Comparison of ENCODE assay signal across 12 mouse cellular contexts in genomic region chr11:59161398-59161797, GRCm38 (mm10). TPM values are rescaled to one million over a fixed set of nuclear protein-coding genes. Genes with fewer than 3 reads are reported as not detected.
DNase-seq lines count a peak whose midpoint lies in the region; ATAC-seq and TF ChIP-seq lines count a peak whose summit lies in the region.
"Had no signal": no experiment of that assay in that cellular context is flagged by ENCODE, and none has a peak within 500 bp of the region (broad histone marks: within the 10 kb centered on the region; RNA-seq: fewer than 3 reads in every experiment).

No protein-coding gene starts in this region.

- peak overlapping the region; percentile 38 for H3K4me3 ChIP-seq in gastrocnemius, adult 2 months
- no peak overlapping the region for H3K4me3 ChIP-seq in heart, embryonic 15.5 days
- H3K4me3 ChIP-seq: limb, embryonic 13.5 days had no signal

- no peaks in the 10 kb centered on the region for H3K9me3 ChIP-seq in heart, embryonic 15.5 days (replicated peaks)
- H3K9me3 ChIP-seq: limb, embryonic 13.5 days had no signal

- H3K27me3 ChIP-seq in heart, embryonic 15.5 days: no peaks in the 10 kb centered on the region
- H3K27me3 ChIP-seq: limb, embryonic 13.5 days had no signal

- no peak for ATAC-seq in heart, embryonic 15.5 days (replicated peaks; ENCODE audit: insufficient number of reproducible peaks, insufficient read depth, low FRiP score, low read depth)

- peak; percentile 46 for TF ChIP-seq CTCF in gastrocnemius, adult 2 months (IDR thresholded peaks at IDR 0.05)

- peaks cover 17% of the 10 kb centered on the region; the same call in 1 of the 2 replicates for H3K36me3 ChIP-seq in heart, embryonic 15.5 days

- no peak overlapping the region for H3K9ac ChIP-seq in heart, embryonic 15.5 days

- peak; percentile 53 to 69 for DNase-seq in kidney, postnatal 4 days
- DNase-seq in kidney, adult 9 months: no peak
- peak; percentile 81 for DNase-seq in gastrocnemius, adult 2 months
- peak; percentile 43 for DNase-seq in lung, postnatal 14 days
- DNase-seq in c-Kit-positive CD71-positive TER-119-positive erythroid progenitor cells, embryonic 14.5 days (ENCODE audit: low spot score): no peak
- no peak for DNase-seq in ovary, postnatal 10 days (ENCODE audit: low spot score)
- DNase-seq: cerebellum, adult 11-12 months; kidney, postnatal 36 days; thymus, postnatal 14 days had no signal

- 47% methylated on average over 5 of the region's 5 CpGs for WGBS in heart, embryonic 15.5 days

- H3K4me1 ChIP-seq in heart, embryonic 15.5 days (replicated peaks): peaks cover 31% of the 10 kb centered on the region

- peak overlapping the region; percentile 99 for H3K27ac ChIP-seq in gastrocnemius, adult 2 months
- peak overlapping the region; percentile 48 for H3K27ac ChIP-seq in heart, embryonic 15.5 days
- H3K27ac ChIP-seq: limb, embryonic 13.5 days had no signal

- intact Hi-C loops in gastrocnemius, adult 2 months (cut with DNase I): loop anchor here (1.0 kb wide), 1 partner anchor 22 kb away; the partner anchor contains the start of gene Gjc2

- H3K4me2 ChIP-seq in heart, embryonic 15.5 days: no peak overlapping the region

RNA-seq across cellular contexts. Expression of gene Iba57, which starts 2.1 kb away (rescaled TPM):
- total RNA-seq in gastrocnemius, adult 2 months (2021): 1 to 10 TPM; 6.7 to 9.3 TPM
- 7.3 and 8.5 TPM in 2 replicates for polyA plus RNA-seq in heart, embryonic 15.5 days (2015; fragmentation: Nextera tagmentation; extraction: Ambion mirVana)

RNA-seq across cellular contexts. Expression of gene Gjc2, which starts 21.6 kb away (rescaled TPM):
- under 1 TPM; 0.10 to 0.20 TPM for total RNA-seq in gastrocnemius, adult 2 months (2021)
- 0.77 TPM in 2 replicates for polyA plus RNA-seq in heart, embryonic 15.5 days (2015; fragmentation: Nextera tagmentation; extraction: Ambion mirVana)
- polyA plus RNA-seq: neural tube, embryonic 11.5 days had no signal

RNA-seq across cellular contexts. Expression of gene Obscn, which starts 25.2 kb away (rescaled TPM):
- 1,000 to 10,000 TPM; 1,792 to 1,942 TPM for total RNA-seq in gastrocnemius, adult 2 months (2021)
- polyA plus RNA-seq in heart, embryonic 15.5 days (2015; fragmentation: Nextera tagmentation; extraction: Ambion mirVana): 64.8 and 65.2 TPM in 2 replicates

RNA-seq across cellular contexts. Expression of gene Guk1, which starts 30.6 kb away (rescaled TPM):
- total RNA-seq in gastrocnemius, adult 2 months (2021): 10 to 100 TPM; 25.4 to 28.7 TPM
- 109 and 125 TPM in 2 replicates for polyA plus RNA-seq in heart, embryonic 15.5 days (2015; fragmentation: Nextera tagmentation; extraction: Ambion mirVana)

RNA-seq across cellular contexts. Expression of gene Mrpl55, which starts 40.9 kb away (rescaled TPM):
- 10 to 100 TPM; 49.7 to 71.0 TPM for total RNA-seq in gastrocnemius, adult 2 months (2021)
- polyA plus RNA-seq in heart, embryonic 15.5 days (2015; fragmentation: Nextera tagmentation; extraction: Ambion mirVana): 99.8 and 114 TPM in 2 replicates

Comparison
In these comparisons a context has a peak if more than half of its experiments do, and no peak if none do; other contexts are left out.
1. DNase-seq: peak in kidney, postnatal 4 days (2 of 2), gastrocnemius, adult 2 months (single experiment) and lung, postnatal 14 days (single experiment); none in kidney, adult 9 months (single experiment), c-Kit-positive CD71-positive TER-119-positive erythroid progenitor cells, embryonic 14.5 days (single experiment) and ovary, postnatal 10 days (single experiment).